Comparison of ENCODE assay signal across 10 mouse cellular contexts in genomic region chr6:48741711-48742206, GRCm38 (mm10). TPM values are rescaled to one million over a fixed set of nuclear protein-coding genes. Genes with fewer than 3 reads are reported as not detected.
A peak's percentile ranks its signal among the peaks of the same experiment; 100 is the strongest.
DNase-seq lines count a peak whose midpoint lies in the region; ATAC-seq and TF ChIP-seq lines count a peak whose summit lies in the region.
"Had no signal": no experiment of that assay in that cellular context is flagged by ENCODE, and none has a peak within 500 bp of the region (broad histone marks: within the 10 kb centered on the region; RNA-seq: fewer than 3 reads in every experiment).

No protein-coding gene starts in this region.

- 8% methylated on average over 9 of the region's 9 CpGs for WGBS in liver, adult 2 months
- WGBS in hindbrain, embryonic 12.5 days: 32% methylated on average over 9 of the region's 9 CpGs
- 12% methylated on average over 9 of the region's 9 CpGs for WGBS in kidney, postnatal 0 days
- 24% methylated on average over 9 of the region's 9 CpGs for WGBS in neural tube, embryonic 13.5 days

- 0 out of 2 replicates have a peak, but pooled peaks have one; percentile 38 for ATAC-seq in hindbrain, embryonic 12.5 days (ENCODE audit: low FRiP score)
- ATAC-seq in kidney, postnatal 0 days (replicated peaks; ENCODE audit: low FRiP score, low read depth): peak; percentile 56; the same call in 1 of the 2 replicates
- ATAC-seq in neural tube, embryonic 13.5 days (ENCODE audit: low read depth): peak; percentile 18; the same call in 1 of the 2 replicates

- no peaks in the 10 kb centered on the region for H3K9me3 ChIP-seq in hindbrain, embryonic 12.5 days (replicated peaks)
- H3K9me3 ChIP-seq in kidney, postnatal 0 days (replicated peaks; ENCODE audit: low read length): no peaks in the 10 kb centered on the region
- no peaks in the 10 kb centered on the region for H3K9me3 ChIP-seq in neural tube, embryonic 13.5 days

- no peak for TF ChIP-seq POLR2A in liver, adult 2 months (IDR thresholded peaks at IDR 0.05; ENCODE audit: extremely low read depth, insufficient read depth, low read length)

- H3K36me3 ChIP-seq in liver, adult 2 months (ENCODE audit: control insufficient read depth, insufficient read depth, low read length): no peaks in the 10 kb centered on the region
- H3K36me3 ChIP-seq in hindbrain, embryonic 12.5 days: no peaks in the 10 kb centered on the region
- no peaks in the 10 kb centered on the region for H3K36me3 ChIP-seq in kidney, postnatal 0 days (ENCODE audit: insufficient read depth, low read length)
- H3K36me3 ChIP-seq in neural tube, embryonic 13.5 days: no peaks in the 10 kb centered on the region

- H3K4me2 ChIP-seq in hindbrain, embryonic 12.5 days (replicated peaks): 0 out of 2 replicates have a peak overlapping the region, but pooled peaks have one; percentile 77
- peak overlapping the region; percentile 87 for H3K4me2 ChIP-seq in kidney, postnatal 0 days (ENCODE audit: low read length)
- H3K4me2 ChIP-seq in neural tube, embryonic 13.5 days: peak overlapping the region; percentile 74

- peak overlapping the region; percentile 77 for H3K27ac ChIP-seq in liver, adult 2 months (replicated peaks; ENCODE audit: insufficient read depth, low read depth, low read length)
- H3K27ac ChIP-seq in hindbrain, embryonic 12.5 days: no peak overlapping the region
- peak overlapping the region; percentile 70 for H3K27ac ChIP-seq in kidney, postnatal 0 days
- no peak overlapping the region for H3K27ac ChIP-seq in neural tube, embryonic 13.5 days (replicated peaks)

- H3K79me2 ChIP-seq in liver, adult 2 months (ENCODE audit: control insufficient read depth, insufficient read depth, low read length): peaks cover 4% of the 10 kb centered on the region; the same call in 1 of the 2 replicates

- no peak for TF ChIP-seq CTCF in liver, adult 2 months (IDR thresholded peaks at IDR 0.05; ENCODE audit: low read depth, low read length)
- no peak for TF ChIP-seq CTCF in kidney, postnatal 0 days (IDR thresholded peaks at IDR 0.05; ENCODE audit: low read depth)

- no peak overlapping the region; the same call in 1 of the 2 replicates for H3K4me3 ChIP-seq in liver, adult 2 months (ENCODE audit: insufficient read depth, low read depth, low read length)
- H3K4me3 ChIP-seq in hindbrain, embryonic 12.5 days: no peak overlapping the region
- H3K4me3 ChIP-seq in kidney, postnatal 0 days (replicated peaks; ENCODE audit: low read depth, low read length): no peak overlapping the region
- H3K4me3 ChIP-seq in neural tube, embryonic 13.5 days: peak overlapping the region; percentile 49; the same call in 1 of the 2 replicates

- H3K9ac ChIP-seq in liver, adult 2 months (ENCODE audit: low read depth, low read length): peak overlapping the region; percentile 13; the same call in 1 of the 2 replicates
- no peak overlapping the region for H3K9ac ChIP-seq in hindbrain, embryonic 12.5 days
- H3K9ac ChIP-seq in kidney, postnatal 0 days (ENCODE audit: low read depth, low read length): no peak overlapping the region
- no peak overlapping the region for H3K9ac ChIP-seq in neural tube, embryonic 13.5 days

- peak; percentile 91 for DNase-seq in liver, adult 2 months (ENCODE audit: extremely low read depth, low read depth, low spot score)
- no peak for DNase-seq in liver
- DNase-seq in kidney, postnatal 0 days (ENCODE audit: low spot score): no peak
- no peak for DNase-seq in adrenal gland, adult 18-20 months (ENCODE audit: low spot score in 2 of 2)
- no peak for DNase-seq in layer of hippocampus, adult 11-12 months (ENCODE audit: low spot score)
- DNase-seq in spleen, postnatal 14 days (ENCODE audit: low spot score in 2 of 2): no peak
- DNase-seq: cerebellum, adult 9-11 months had no signal

- H3K27me3 ChIP-seq in liver, adult 2 months (ENCODE audit: control insufficient read depth, insufficient read depth, low read length): no peaks in the 10 kb centered on the region
- H3K27me3 ChIP-seq in hindbrain, embryonic 12.5 days: peaks cover 41% of the 10 kb centered on the region
- no peaks in the 10 kb centered on the region for H3K27me3 ChIP-seq in kidney, postnatal 0 days (ENCODE audit: insufficient read depth, low read length)
- peaks cover 52% of the 10 kb centered on the region for H3K27me3 ChIP-seq in neural tube, embryonic 13.5 days

- H3K4me1 ChIP-seq in liver, adult 2 months (ENCODE audit: control insufficient read depth, insufficient read depth, low read length): peaks cover 6% of the 10 kb centered on the region
- peaks cover 13% of the 10 kb centered on the region for H3K4me1 ChIP-seq in hindbrain, embryonic 12.5 days
- H3K4me1 ChIP-seq in kidney, postnatal 0 days (replicated peaks; ENCODE audit: insufficient read depth, low read length): peaks cover 4% of the 10 kb centered on the region; the same call in 1 of the 2 replicates
- H3K4me1 ChIP-seq in neural tube, embryonic 13.5 days (replicated peaks): peaks cover 15% of the 10 kb centered on the region

RNA-seq across cellular contexts. Expression of gene Gimap1, which starts 2.9 kb away (rescaled TPM):
- 4.1 and 5.0 TPM in 2 replicates for total RNA-seq in liver, adult 2 months (2014; rRNA removed)
- 2.5 TPM in 2 replicates for polyA plus RNA-seq in liver, adult 2 months (2012; rRNA removed)
- polyA plus RNA-seq in hindbrain, embryonic 12.5 days (2016; fragmentation: Nextera tagmentation; extraction: Ambion mirVana): 5.4 and 6.7 TPM in 2 replicates
- polyA plus RNA-seq in kidney, postnatal 0 days (2015; fragmentation: Nextera tagmentation; extraction: Ambion mirVana): 26.8 and 29.7 TPM in 2 replicates
- polyA plus RNA-seq in neural tube, embryonic 13.5 days (2015; fragmentation: Nextera tagmentation; extraction: Ambion mirVana): 8.6 and 8.7 TPM in 2 replicates
- total RNA-seq in adrenal gland, adult 18-20 months (2021): 1 to 10 TPM; 8.8 to 8.9 TPM

RNA-seq across cellular contexts. Expression of gene Gimap5, which starts 4.2 kb away (rescaled TPM):
- total RNA-seq in liver, adult 2 months (2014; rRNA removed): 1.2 and 3.3 TPM in 2 replicates
- polyA plus RNA-seq in liver, adult 2 months (2012; rRNA removed): 2.8 and 3.3 TPM in 2 replicates
- 0.97 and 1.6 TPM in 2 replicates for polyA plus RNA-seq in hindbrain, embryonic 12.5 days (2016; fragmentation: Nextera tagmentation; extraction: Ambion mirVana)
- 26.4 and 32.2 TPM in 2 replicates for polyA plus RNA-seq in kidney, postnatal 0 days (2015; fragmentation: Nextera tagmentation; extraction: Ambion mirVana)
- 2.0 TPM in 2 replicates for polyA plus RNA-seq in neural tube, embryonic 13.5 days (2015; fragmentation: Nextera tagmentation; extraction: Ambion mirVana)
- 10 to 100 TPM; 12.1 to 12.4 TPM for total RNA-seq in adrenal gland, adult 18-20 months (2021)

RNA-seq across cellular contexts. Expression of gene Gimap7, which starts 23.3 kb away (rescaled TPM):
- total RNA-seq in liver, adult 2 months (2014; rRNA removed): 0.37 and 0.47 TPM in 2 replicates
- polyA plus RNA-seq in liver, adult 2 months (2012; rRNA removed): 0.19 and 0.35 TPM in 2 replicates
- not detected in 2 replicates for polyA plus RNA-seq in hindbrain, embryonic 12.5 days (2016; fragmentation: Nextera tagmentation; extraction: Ambion mirVana)
- 0.10 and 0.14 TPM in 2 replicates for polyA plus RNA-seq in kidney, postnatal 0 days (2015; fragmentation: Nextera tagmentation; extraction: Ambion mirVana)
- polyA plus RNA-seq in neural tube, embryonic 13.5 days (2015; fragmentation: Nextera tagmentation; extraction: Ambion mirVana): not detected in 2 replicates
- total RNA-seq in adrenal gland, adult 18-20 months (2021): 1 to 10 TPM in 1 of 2 experiments, under 1 TPM in 1; 0.56 to 1.5 TPM
- total RNA-seq: gastrocnemius, adult 8-10 months had no signal

RNA-seq across cellular contexts. Expression of gene Gm28053, which starts 23.4 kb away (rescaled TPM):
- not detected in 2 replicates for total RNA-seq in liver, adult 2 months (2014; rRNA removed)
- polyA plus RNA-seq in liver, adult 2 months (2012; rRNA removed): not detected in 2 replicates
- 1.7 TPM in 1 of 2 replicates, not detected in the other for polyA plus RNA-seq in hindbrain, embryonic 12.5 days (2016; fragmentation: Nextera tagmentation; extraction: Ambion mirVana)
- polyA plus RNA-seq in kidney, postnatal 0 days (2015; fragmentation: Nextera tagmentation; extraction: Ambion mirVana): 2.7 and 3.2 TPM in 2 replicates
- 0.95 TPM in 1 of 2 replicates, not detected in the other for polyA plus RNA-seq in neural tube, embryonic 13.5 days (2015; fragmentation: Nextera tagmentation; extraction: Ambion mirVana)
- total RNA-seq in adrenal gland, adult 18-20 months (2021): 1 to 10 TPM; 2.0 to 3.0 TPM

RNA-seq across cellular contexts. Expression of gene Gimap3, which starts 28.9 kb away (rescaled TPM):
- 1.7 and 1.9 TPM in 2 replicates for total RNA-seq in liver, adult 2 months (2014; rRNA removed)
- 1.5 and 3.1 TPM in 2 replicates for polyA plus RNA-seq in liver, adult 2 months (2012; rRNA removed)
- polyA plus RNA-seq in hindbrain, embryonic 12.5 days (2016; fragmentation: Nextera tagmentation; extraction: Ambion mirVana): not detected in 2 replicates
- polyA plus RNA-seq in kidney, postnatal 0 days (2015; fragmentation: Nextera tagmentation; extraction: Ambion mirVana): 0.13 and 0.17 TPM in 2 replicates
- not detected in 2 replicates for polyA plus RNA-seq in neural tube, embryonic 13.5 days (2015; fragmentation: Nextera tagmentation; extraction: Ambion mirVana)
- total RNA-seq in adrenal gland, adult 18-20 months (2021): 10 to 100 TPM in 1 of 2 experiments, 1 to 10 TPM in 1; 7.8 to 11.3 TPM
- total RNA-seq: gastrocnemius, adult 8-10 months had no signal

Comparison
In these comparisons a context has a peak if more than half of its experiments do, and no peak if none do; other contexts are left out.
1. H3K27ac ChIP-seq: peak in liver, adult 2 months (single experiment) and kidney, postnatal 0 days (single experiment); none in hindbrain, embryonic 12.5 days (single experiment) and neural tube, embryonic 13.5 days (single experiment).
2. Peak in every context shown above with its lines, with median percentiles within 50 percentile points of each other: ATAC-seq and H3K4me2 ChIP-seq.